Mouse (Mus musculus) kidney, postnatal 10 days (tissue): ENCODE measurements at regions not wholly inside any gene's neighbourhood (a gene's known extent, or its start where the extent isn't known, plus 50 kb on each side); places are given as distances from the start of the nearest gene placed in this dataset.
"Not testable (repeated sequence)": the region's sequence is repeated elsewhere in the genome, so short reads cannot be mapped to it uniquely, and the experiment has no call there.

Experiments
- DNase-seq: peaks from one replicate; pipeline ENCODE4 v3.0.0; 2021; ENCODE audit warnings: mixed read lengths

- peak; percentile 3 for DNase-seq
These were observed 1857.2 kb upstream of the Pcdh17 start for GRCm38 (mm10) chr14:82586116-82586515.

- no peak for DNase-seq
These were observed 1835.7 kb upstream of the Pcdh17 start for GRCm38 (mm10) chr14:82607631-82608030.

GRCm38 (mm10) chr14:82610726-82611125 lies 1832.6 kb upstream of the Pcdh17 start:
- not testable (repeated sequence) for DNase-seq
